Mouse (Mus musculus) heart, postnatal 0 days (tissue): Measurements from ENCODE around the gene Sdcbp2.

Source experiments
- CTCF ChIP-seq: IDR thresholded peaks from 2 replicates; pipeline ENCODE4 v1.5.1; 2016; ENCODE audit warnings: antibody characterized with exemption, control low read depth, low read depth
- EP300 ChIP-seq: IDR thresholded peaks from 2 replicates; pipeline ENCODE4 v1.6.1; 2016; ENCODE audit warnings: antibody characterized with exemption, low read depth

- TF ChIP-seq CTCF: no peak
- TF ChIP-seq EP300: no peak
Measured at GRCm38 (mm10) chr2:151609974-151610373, 37.6 kb downstream of the Sdcbp2 start.
